Mouse (Mus musculus) olfactory bulb, adult 2 months (tissue): ENCODE data around the gene Cdip1. TPM values are rescaled to one million over a fixed set of nuclear protein-coding genes. Genes with fewer than 3 reads are reported as not detected.
A peak's percentile ranks its signal among the peaks of the same experiment; 100 is the strongest.

Experiments
- H3K27ac ChIP-seq: fragments of 200-500 bp; 2 replicates; pipeline ENCODE4 v1.5.1; 2012; ENCODE audit warnings: low read depth, low read length; ENCODE audit not compliant: insufficient read depth
- H3K4me1 ChIP-seq: fragments of 200-500 bp; 2 replicates; pipeline ENCODE4 v1.6.1; 2012; ENCODE audit warnings: low read length; ENCODE audit not compliant: control insufficient read depth, insufficient read depth
- H3K4me3 ChIP-seq: fragments of 200-500 bp; 2 replicates; pipeline ENCODE4 v1.5.1; 2012; ENCODE audit warnings: mild to moderate bottlenecking, low read depth, low read length, moderate library complexity; ENCODE audit not compliant: insufficient read depth
- CTCF ChIP-seq: fragments of 200-500 bp; IDR thresholded peaks from 2 replicates; pipeline ENCODE4 v1.5.1; 2012; ENCODE audit warnings: low read depth, mild to moderate bottlenecking, low read length, moderate library complexity; ENCODE audit not compliant: insufficient read depth
- POLR2A ChIP-seq: fragments of 200-500 bp; IDR thresholded peaks from 2 replicates; pipeline ENCODE4 v1.6.1; 2012; ENCODE audit warnings: mild to moderate bottlenecking, low read depth, low read length, moderate library complexity; ENCODE audit not compliant: insufficient read depth
- WGBS: fragments of 180-500 bp; shearing (Covaris S2); methylation state at CpG from one replicate; pipeline ENCODE4 v1.1.7; 2018; 5-methylcytosine and 5-hydroxymethylcytosine counted together
- polyA plus RNA-seq: library from polyadenylated mRNA; stranded (reverse); fragments of >200 nt; gene quantifications from 2 replicates; pipeline ENCODE4 v1.2.4, GENCODE M21; 2012; ENCODE audit warnings: low replicate concordance; ENCODE audit not compliant: missing spikeins, insufficient read depth, insufficient read length

The Cdip1 gene
- polyA plus RNA-seq, 1 experiment, result not detected

DNA sequence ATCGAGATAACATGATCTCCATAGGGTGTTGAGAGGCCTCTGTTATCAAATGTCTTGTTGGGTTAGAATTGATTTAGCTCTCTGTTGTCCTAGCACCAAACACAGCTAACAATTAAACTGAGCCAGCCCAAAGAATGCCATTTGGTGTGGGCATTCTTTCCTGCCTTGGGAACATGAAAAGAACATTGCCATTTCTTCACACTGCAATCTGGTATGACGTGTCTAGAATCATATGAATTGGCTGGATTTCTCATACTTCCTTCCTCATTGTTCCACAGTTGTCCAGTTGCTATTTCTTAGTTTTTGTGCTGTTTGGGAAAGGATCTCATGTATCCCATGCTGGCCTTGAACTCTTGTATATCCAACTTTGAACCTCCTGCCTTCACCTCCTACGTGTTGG lies 36.0 kb downstream of the Cdip1 start:
- Histone ChIP-seq H3K4me3 (no peak overlapping the region), H3K27ac (no peak overlapping the region), H3K4me1 (no peaks in the 10 kb centered on the region)
- 84% methylated on average over 3 of the region's 3 CpGs for WGBS
- TF ChIP-seq CTCF (no peak), POLR2A (no peak)

GRCm38 (mm10) chr16:4752155-4752554 lies 37.9 kb downstream of the Cdip1 start:
- TF ChIP-seq POLR2A (no peak), CTCF (no peak)
- 97% methylated on average over 3 of the region's 3 CpGs for WGBS
- no peaks in the 10 kb centered on the region for H3K4me1 ChIP-seq
- H3K4me3 ChIP-seq, result no peak overlapping the region
- H3K27ac ChIP-seq, result no peak overlapping the region

- Histone ChIP-seq H3K4me1 (0 out of 2 replicates have a peak, but pooled peaks cover 2% of the 10 kb centered on the region), H3K4me3 (no peak overlapping the region), H3K27ac (no peak overlapping the region)
- WGBS, result 97% methylated on average over 1 of the region's 1 CpGs
- no peak for TF ChIP-seq POLR2A
- TF ChIP-seq CTCF, result no peak
These were observed 47.9 kb downstream of the Cdip1 start for GRCm38 (mm10) chr16:4742186-4742585.

DNA sequence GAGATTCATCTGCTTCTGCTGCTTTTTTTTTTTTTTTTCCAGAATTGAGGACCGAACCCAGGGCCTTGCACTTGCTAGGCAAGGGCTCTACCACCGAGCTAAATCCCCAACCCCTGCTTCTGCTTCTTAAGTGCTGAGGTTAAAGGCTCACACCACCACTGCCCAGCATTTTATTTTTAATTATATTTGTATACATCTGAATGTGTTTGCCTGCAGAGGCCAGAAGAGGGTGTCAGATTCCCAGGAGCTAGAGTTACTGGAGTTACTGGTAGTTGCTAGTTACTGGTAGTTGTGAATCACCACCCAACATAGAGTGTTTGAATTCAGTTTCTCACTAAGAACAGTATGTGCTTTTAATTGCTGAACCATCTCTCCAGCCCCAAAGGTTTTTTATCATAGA lies 50.1 kb downstream of the Cdip1 start:
- H3K4me3 ChIP-seq, result no peak overlapping the region
- no peak for TF ChIP-seq POLR2A
- TF ChIP-seq CTCF, result no peak
- no peak overlapping the region for H3K27ac ChIP-seq
- 89% methylated on average over 2 of the region's 2 CpGs for WGBS
- H3K4me1 ChIP-seq, result 0 out of 2 replicates have a peak, but pooled peaks cover 2% of the 10 kb centered on the region

GRCm38 (mm10) chr16:4736262-4736661 lies 53.8 kb downstream of the Cdip1 start:
- H3K27ac ChIP-seq, result no peak overlapping the region
- no peak overlapping the region for H3K4me3 ChIP-seq
- WGBS, result 81% methylated on average over 2 of the region's 2 CpGs
- no peak for TF ChIP-seq POLR2A
- TF ChIP-seq CTCF, result no peak
- H3K4me1 ChIP-seq, result 0 out of 2 replicates have a peak, but pooled peaks cover 4% of the 10 kb centered on the region

GRCm38 (mm10) chr16:4730776-4731358 lies 59.2 kb downstream of the Cdip1 start:
- H3K27ac ChIP-seq, result no peak overlapping the region
- H3K4me3 ChIP-seq, result no peak overlapping the region
- TF ChIP-seq POLR2A (no peak), CTCF (no peak)
- H3K4me1 ChIP-seq, result peaks cover 4% of the 10 kb centered on the region; the same call in 1 of the 2 replicates
- 48% methylated on average over 3 of the region's 3 CpGs for WGBS

DNA sequence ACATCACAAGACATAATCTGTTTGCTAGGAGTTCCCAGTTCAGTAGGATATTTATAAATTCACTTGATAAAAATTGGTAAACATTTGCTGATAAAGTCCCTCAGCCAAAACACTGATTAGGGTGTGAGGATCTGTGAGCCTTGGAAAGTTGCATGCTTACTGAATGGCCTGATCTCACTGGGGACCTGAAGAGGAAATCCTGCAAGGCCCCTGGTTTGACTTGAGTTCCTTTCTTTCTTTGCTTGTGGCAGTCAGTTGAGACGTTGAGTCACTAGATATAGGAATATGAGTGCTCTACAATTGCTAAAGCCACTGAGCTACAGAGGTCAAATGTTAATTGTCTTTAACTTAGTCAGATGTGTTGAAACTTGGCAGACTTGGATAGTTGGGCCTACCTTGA lies 62.1 kb downstream of the Cdip1 start:
- Histone ChIP-seq H3K27ac (no peak overlapping the region), H3K4me3 (no peak overlapping the region), H3K4me1 (peaks cover 4% of the 10 kb centered on the region; the same call in 1 of the 2 replicates)
- 64% methylated on average over 1 of the region's 1 CpGs for WGBS
- TF ChIP-seq CTCF (no peak), POLR2A (no peak)

DNA sequence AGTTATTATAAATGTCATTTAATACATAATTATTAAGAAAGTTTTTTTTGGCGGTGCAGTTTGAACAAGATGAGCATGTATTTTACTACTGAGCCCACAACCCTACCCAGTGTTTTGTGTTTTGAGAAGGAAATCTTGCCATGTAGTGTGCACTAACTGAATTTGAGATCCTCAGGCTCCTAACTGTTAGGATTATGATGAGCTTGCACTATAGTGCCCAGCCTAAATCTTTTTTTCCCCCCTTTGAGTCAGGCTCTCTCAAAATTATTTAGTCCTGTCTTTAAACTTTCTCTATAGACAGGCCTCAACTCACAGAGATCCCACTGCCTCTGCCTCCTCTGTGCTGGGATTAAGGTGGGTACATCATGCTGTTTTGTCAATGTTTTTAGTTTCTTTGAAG lies 62.6 kb downstream of the Cdip1 start:
- no peak for TF ChIP-seq CTCF
- no peak for TF ChIP-seq POLR2A
- H3K27ac ChIP-seq, result no peak overlapping the region
- H3K4me1 ChIP-seq, result peaks cover 4% of the 10 kb centered on the region; the same call in 1 of the 2 replicates
- no peak overlapping the region for H3K4me3 ChIP-seq
- WGBS, result 58% methylated on average over 1 of the region's 1 CpGs

DNA sequence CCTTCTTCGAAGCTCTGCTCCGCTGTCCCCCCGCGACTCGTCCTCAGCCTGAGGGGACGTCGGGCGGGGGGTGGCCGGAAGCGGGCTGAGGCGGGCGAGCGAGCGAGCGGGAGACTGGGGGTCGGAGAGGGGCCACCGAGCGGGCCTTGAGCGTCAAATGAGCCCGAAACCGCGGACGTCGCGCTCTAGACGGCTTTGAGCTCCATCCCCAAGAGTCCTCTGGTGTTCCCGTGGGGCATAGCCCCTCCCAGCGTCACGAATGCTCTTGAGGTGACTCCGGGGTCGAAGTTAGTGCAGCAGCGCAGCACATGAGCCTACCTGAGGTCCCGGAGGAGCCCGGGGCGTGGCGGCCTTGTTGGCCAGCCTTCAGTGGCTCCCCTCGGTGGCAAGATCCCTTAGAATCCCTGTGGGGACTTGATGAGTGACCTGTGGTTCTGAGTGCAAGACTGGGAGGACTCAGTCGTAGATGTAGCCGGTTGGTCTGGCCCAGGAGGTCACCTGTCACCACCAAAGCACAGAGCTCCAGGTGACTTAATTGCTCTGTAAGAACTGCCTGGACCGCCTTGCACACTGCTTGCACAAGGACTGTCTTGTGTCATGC lies 63.5 kb downstream of the Cdip1 start:
- under 1% methylated on average over 40 of the region's 40 CpGs for WGBS
- Histone ChIP-seq H3K4me1 (peaks cover 4% of the 10 kb centered on the region; the same call in 1 of the 2 replicates), H3K4me3 (peak overlapping the region; percentile 69), H3K27ac (peak overlapping the region; percentile 50)
- TF ChIP-seq POLR2A (no peak), CTCF (no peak)
